Mouse (Mus musculus) frontal cortex, postnatal 10 days (tissue): ENCODE data around the gene Ctnnd2.

Experiments used
- DNase-seq, 2 experiments: peaks; one replicate each; pipeline ENCODE4 v3.0.0; 2022; ENCODE audit warnings: low spot score in 2 of 2, mixed read lengths in 1 of 2

Ctnnd2 gene

DNA sequence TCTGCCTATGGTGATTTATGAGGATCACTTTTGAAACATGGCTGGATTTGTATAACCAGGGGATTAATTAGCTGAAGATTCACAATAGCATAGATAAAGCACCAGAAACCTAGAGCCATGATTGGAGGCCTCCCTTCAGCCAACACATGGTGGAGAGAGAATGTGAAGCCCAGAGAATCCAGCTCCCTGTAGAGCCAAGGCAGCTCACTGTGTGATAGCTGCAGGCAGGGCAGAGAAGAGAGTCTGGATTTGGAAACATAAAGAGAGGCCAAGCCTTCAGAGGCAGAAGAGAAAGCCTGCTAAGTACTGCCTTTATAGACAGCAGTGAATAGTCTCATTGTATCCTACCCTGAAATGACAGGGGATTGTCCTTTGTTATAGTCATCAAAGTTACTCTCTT is 340.7 kb downstream of the Ctnnd2 start:
- no peak for DNase-seq

DNA sequence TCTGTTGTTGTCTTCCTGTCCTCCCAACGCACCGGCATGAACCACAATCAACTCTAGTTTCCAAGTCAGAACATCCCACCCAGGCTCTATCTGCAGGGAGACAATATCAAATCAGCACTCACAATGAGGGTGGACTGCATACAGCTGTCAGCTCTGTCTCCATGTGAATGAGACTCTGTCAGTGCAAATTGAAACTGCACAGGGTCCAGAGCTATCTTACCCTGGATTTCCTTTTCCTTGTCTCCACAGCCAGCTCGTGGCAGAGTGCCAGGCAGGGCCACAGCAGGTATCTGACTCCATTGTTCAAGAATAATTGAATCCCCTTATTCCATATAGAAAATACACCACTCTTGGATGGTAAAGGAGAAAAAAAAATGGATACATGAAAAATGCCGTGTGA is 343.0 kb downstream of the Ctnnd2 start:
- DNase-seq = no peak

DNA sequence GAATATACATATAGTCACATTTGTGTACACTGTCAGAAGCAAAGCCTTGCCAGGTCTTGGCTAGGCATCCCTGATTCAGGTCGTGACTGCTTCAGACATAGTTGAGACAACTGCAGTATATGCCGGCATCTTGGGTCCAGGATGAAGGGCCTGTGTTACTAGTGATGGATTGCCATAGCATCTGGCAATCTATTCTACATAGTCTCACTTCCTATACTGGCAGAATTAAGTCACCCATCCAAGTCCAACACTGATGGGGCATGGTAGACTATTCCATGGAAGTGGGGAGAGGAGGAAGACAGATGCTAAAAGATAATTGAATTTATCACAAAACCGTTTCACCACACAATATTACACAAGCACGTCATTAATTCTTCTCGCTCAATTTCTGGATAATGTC is 369.1 kb downstream of the Ctnnd2 start:
- DNase-seq = no peak

DNA sequence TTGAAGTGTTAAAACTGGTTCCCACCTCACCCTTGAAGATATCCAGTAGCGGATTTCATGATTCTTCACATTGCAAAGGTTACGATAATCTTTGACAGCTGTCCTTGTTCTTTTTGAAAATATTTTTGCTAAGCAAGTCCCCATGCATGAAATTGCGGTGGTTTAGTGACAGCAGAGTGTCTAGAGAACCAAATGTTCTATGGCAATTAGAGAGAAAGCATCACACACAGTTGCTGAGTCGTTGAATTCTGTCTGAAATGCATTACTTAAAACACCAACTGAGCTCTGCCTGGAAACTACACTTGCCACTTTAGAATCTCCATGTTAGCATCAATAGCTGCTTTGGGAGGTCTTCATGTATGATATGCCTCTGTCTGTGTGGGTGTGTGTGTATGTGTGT is 375.9 kb downstream of the Ctnnd2 start:
- DNase-seq = no peak

DNA sequence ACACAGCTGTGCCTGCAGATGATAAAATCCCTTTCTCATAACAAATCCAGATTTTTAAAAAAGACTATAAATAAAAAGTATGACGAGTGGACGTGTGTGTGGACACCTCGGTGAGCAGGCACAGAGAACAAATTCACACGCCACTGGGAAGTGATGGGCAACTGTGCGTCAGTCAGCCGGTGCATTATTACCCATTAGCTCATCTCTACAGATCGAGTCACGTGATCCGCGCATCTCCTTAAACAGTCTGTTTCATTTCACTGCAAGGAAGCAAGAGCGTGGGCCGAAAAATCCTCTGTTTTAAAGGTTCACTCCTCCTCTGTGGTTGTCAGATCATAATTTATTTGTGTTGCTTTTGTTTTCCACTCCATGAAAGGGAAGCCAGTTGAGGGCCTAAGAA is 378.6 kb downstream of the Ctnnd2 start:
- DNase-seq = no peak

DNA sequence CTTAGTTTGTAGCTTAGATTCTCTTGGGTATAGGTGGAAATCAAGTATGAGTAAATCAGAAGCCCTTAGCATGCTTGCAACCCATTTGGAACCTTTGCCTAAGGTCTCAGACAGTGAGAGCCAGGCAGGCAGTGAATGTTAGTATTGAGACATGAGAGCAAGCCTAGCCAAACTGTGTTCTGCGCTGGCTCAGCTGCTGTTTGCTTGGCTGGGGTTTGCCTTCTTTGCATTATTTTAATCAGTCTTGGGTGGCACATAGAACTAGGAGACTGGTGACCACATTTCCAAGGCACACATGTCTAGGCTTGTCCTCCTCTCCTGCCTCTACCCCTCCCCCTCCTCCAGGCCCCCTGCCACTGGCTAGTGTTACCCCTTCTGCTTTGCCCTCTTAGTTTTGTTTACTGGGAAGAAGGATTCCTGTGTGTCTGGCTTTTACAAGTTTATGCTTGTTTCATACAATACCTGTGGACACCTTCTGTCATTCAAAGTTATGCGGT is 381.6 kb downstream of the Ctnnd2 start:
- DNase-seq = no peak

DNA sequence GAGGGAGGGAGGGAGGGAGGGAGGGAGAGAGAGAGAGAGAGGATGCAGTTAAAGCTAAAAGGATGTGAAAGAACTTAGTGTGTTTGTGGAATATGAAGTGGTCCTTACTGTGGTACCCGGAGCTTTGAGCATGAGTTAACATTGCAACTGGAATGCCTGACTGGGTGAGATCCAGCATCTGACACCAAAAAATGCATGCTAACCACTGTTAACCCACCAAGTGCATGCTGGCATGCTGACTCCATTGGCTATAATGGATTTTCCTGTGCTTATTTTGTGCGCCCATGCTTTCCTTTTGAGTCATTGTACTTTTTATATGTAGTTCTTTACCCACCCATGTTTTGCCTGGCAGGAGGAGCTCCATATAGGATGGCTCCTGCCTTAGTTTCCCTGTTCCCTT is 383.4 kb downstream of the Ctnnd2 start:
- no peak for DNase-seq

DNA sequence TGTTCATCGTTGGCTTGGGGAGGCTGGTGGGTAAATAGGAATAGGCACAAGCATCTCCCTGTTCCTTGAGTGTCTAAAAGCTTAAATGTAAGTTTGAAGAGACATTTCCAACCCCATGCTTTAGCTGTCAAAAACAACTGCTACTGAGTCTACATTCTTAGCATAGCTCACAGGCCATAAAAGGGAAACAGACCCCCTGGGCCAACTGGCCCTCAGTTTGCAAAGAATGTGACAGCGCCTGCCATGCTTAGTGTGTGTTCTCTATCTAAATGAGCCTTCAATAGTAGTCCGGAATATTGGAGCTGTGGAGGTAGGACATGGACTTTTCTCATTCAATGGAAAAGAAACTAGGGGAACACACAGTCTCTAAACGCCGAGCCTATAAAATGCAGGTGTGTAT is 390.0 kb downstream of the Ctnnd2 start:
- DNase-seq = no peak

DNA sequence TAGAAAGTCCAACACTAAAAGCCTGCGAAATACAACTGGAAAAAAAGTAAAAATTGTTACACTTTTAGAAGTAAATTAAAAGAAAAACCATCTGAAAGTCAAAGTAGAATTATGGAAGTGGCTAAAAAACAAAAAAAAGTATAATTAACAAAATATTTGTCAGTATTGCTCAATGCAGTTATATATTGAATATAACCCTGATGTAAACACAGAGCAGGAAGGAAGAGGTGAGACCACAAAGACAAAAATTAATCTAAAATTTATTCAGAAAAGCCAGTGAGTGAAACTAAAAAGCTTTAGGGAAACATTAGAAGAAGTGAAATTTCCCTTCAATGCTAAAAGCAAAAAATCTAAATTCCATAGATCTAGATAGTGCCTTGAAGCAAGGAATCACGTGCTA is 392.2 kb downstream of the Ctnnd2 start:
- DNase-seq = no peak

DNA sequence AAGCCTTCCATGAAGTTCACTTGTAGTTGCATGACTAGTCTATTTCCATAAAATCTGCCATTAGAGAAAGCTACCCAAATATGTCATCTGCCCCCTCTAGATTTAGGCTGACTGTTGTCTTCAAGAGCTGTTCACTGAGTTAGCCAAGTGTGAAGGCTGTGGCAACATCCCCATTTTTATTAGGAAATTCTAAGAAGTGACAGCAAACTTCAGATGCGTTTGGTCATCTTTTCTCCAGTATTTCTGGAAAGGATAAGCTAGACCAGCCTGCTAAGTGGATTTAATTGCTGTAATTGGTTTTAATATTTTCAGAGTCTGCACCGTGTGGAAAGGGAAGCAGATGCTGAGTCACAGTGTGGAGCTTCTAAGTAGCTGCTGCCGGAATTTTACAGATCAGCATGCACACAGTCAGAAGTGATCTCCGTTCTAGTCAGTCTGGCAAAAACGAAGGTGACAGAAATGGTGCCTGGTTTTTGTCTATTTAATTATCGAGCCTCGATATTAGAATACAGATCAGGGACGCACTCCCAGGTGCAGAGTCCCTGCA is 397.9 kb downstream of the Ctnnd2 start:
- no peak for DNase-seq

DNA sequence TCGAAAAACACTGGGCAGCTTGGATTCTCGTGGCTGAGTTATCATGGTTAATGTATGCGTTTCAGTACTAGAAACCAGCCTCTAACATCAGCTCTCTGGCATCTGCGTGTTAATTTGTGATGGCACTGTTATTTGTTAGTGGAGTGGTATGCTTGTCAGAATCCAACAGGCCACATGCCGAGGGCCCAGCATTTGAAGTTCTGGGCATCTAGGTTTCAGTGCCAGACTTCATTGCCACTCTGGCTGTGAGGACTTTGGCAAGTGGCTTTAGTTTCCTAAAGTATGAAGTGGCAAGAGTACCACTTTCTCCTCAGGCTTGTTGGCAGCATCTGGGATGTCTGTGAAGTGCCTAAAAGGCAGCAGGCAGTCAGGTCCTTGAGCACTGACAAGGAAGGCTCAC is 415.1 kb downstream of the Ctnnd2 start:
- DNase-seq = no peak

DNA sequence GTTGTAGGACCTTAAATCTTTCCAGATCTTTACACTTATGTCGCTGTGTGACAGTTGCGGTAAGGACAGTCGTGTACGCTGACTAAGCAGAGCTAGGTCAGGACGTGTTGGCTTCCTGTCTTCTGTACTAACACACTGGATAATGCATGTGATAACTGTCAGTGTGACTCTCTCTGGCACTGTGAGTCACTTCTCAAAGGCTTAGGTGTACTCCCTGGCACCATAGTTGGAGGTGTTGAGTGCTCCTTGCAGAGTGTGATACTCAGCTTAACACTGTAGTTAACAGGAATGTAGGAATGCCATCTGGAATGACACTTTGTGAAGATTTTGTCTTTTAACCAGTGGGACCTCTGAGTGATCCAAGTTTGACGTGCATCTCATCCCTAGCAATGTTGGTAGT is 418.5 kb downstream of the Ctnnd2 start:
- DNase-seq = no peak

DNA sequence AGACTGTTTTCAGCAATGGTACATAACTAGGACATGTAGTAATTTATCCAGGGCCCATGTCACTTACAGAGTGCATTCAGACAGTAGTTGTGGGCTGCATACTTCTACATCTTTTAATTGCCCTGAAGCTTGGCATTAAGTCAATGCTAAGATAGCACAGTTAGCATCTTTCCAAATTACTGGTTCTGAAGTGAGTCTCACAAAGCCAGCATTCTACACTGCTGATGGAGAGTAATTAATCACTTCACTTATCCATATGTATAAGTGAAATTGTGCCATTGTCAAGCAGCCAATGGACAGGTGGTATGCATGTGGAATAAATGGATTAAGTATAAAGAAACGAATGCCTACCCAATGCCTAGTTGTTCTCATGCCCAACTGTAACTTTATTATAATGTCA is 423.1 kb downstream of the Ctnnd2 start:
- no peak for DNase-seq

DNA sequence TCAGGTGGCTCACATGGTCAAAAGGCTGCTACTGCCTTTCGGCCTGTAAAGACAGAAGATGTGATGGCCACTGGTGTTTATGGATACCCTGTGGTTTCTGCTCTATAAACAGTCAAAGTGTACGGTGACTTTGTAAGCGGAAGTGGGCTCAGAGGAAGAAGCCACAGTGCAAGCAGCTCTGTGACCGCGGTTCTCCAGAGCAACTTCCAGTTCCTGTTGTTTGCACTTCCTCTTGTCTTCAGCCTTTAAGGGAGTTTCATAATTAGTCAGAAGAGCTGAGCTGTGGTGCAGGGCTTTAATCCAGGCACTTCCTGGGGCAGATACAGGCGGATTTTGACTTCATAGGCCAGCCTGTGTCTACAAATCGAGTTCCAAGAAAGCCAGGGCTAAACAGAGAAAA is 438.2 kb downstream of the Ctnnd2 start:
- DNase-seq = no peak

DNA sequence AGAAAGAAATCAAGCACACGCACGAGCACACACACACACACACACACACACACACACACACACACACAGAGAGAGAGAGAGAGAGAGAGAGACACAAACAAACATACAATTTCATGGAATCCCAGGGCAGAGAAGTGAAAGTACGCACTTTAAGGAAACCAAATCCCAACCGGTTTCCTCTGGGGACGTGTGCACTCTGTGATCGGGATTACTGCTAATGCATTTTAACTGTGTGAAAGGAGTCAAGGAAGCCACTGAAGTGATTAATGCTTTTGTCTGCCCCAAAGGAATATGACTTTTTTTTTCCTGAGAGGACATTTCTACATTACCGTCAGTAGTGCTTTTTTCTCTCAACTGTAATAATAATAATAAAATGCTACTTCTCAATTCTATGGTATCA is 443.1 kb downstream of the Ctnnd2 start:
- no peak for DNase-seq

DNA sequence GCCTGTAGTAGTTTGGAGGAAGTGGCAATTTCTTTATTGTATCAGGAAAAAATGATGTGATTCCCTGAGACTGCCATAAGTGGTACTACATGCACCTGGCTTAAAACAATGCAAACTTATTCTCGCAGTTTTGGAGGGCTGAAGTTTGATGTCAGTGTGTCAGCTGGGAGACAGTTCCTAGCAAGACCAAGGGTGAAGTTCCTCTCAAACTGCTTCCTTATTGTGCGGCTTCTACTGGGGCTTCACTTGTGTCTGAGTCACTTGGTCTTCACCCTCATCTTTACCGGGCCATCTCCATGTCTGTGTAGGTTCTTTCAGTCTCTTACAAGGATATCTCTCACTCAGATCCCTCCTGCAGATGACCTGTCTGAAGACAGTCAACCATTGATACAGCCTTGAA is 444.5 kb downstream of the Ctnnd2 start:
- no peak for DNase-seq

DNA sequence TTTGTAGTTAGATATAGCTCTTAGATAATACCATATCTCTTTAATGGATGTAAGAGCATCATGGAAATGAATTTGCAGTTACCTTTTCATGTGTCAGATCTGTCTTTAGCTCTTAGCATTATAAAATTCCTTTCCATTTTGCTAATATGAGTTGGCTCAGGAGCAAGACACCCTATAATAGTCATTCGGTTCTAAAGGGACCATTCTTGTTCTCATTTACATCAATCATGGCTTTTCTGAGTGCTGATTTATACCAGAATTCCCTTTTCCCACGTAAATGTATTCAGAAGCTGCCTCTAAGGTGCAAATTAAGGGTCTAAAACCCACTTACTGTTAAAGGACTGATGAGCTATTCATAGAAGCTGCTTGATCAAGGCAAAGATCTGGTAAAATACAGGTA is 445.5 kb downstream of the Ctnnd2 start:
- no peak for DNase-seq

DNA sequence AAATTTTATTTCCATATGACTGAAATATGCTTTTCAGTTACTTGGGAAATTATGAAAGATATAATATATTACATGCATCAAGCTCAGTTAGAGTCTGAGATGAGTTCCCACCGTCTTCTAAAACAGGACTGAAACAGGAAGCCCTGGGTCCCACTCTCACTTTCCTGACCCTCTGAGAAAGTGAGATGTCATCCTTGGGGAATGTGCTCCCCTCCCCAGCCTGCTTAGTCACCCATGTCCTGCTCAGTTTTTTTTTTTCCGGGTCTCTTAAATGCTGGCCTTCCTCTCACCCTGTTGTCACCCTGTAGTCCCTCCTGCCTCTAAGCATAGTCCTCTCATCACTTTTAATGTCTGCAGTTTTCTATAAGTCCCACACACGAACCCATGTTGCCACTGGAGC is 456.1 kb downstream of the Ctnnd2 start:
- no peak for DNase-seq

DNA sequence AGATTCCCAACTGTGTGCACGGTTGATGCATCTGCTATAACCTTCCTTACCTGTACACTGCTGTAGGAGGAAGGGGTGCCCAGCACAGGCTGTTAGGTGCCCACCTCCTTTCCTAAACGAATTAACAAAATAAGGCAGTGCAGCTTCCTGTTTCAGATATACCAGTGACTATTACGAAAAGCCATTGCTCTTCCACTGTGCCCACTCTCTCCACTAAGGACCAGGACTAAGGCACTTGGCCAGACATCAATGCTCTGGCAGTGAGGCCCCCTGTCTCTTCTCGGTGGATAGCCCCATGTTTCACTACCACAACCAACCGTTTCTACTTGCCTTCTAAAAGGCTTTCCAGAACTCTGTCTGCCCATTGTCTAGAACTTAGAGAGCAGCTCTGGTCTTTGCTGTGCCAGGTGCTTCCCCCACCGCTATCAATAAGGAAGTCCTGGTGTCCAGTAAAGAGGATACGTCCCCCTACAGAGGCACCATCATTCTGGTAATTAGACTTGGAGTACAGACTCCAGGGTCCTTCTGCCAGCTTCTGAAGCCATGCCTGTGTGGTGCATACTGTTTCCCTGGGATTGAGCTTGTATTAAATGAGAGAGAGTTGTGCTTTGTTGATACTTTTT is 459.8 kb downstream of the Ctnnd2 start:
- DNase-seq = no peak

DNA sequence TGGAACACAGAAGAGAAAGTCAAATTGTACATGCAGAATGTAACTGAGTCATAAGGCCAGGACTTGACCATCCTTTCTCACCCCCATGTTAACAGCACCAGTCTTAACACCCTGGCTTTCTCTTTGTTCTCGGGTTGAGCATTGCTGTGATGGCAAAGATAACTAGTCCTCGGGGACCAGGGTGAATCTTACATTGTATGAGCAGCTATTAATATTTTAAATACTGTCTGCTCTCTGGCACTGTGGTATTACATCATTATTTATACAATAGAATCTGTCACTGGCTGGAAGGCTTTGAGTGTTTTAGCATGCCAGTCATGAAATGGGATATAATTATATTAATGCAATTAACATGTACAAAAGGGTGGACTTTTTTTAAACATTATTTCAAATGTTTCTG is 461.5 kb downstream of the Ctnnd2 start:
- DNase-seq = no peak

DNA sequence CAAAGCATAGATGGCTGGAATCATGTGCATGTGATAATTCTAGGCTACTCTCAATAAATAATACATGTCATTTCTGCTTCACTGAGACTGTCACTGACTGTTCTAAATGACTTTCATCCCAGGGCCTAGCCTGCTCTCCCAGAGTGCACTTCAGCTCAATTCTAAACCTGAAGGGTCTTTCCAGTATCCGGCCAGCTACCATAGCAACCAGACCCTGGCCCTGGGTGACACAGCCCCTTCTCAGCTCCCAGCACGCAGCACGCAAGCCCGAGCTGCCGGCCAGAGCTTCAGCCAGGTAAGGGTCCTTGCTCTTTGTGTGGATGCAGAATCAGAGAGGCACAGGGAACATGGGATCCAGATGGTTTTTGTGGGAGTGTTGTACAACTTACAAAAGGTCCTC is 462.1 kb downstream of the Ctnnd2 start:
- DNase-seq = no peak

DNA sequence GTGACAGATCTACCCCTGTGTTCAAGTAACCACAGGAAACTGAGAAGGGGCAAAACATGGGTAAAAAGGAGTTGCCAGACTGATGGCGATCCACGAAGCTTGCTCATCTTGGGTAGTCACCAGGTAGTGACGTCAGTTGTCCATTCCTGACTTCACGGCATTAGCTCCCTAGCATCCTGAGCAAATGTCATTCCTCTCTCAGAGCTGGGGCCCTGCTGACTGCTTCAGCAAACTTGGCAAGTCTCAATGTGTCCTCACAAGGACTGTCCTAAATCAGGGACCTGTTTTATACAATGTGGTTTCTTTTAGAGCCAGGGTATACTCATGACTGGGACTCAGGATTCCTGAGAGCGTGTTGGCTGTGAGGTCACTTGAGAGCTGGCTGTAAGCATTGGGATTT is 468.3 kb downstream of the Ctnnd2 start:
- no peak for DNase-seq

DNA sequence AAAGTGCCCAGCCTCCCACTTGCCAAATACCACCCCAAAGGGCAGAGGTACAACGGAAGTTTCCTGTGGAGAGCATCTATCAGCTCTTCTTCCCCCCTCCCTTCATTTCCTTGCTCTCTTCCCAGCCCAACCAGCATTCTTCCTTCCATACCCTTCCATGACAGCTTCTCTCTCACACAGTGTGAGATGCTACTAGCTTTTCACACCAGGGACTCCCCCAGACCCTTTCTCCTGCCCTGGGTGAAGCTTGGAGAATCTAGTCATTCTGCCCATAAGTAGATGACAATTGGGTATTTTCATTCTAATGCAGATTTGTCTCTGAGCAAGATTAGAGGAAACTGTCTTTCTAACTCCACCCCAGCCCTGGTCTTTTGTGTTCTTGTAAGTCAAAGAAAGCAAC is 473.3 kb downstream of the Ctnnd2 start:
- DNase-seq = no peak
